Mouse (Mus musculus): ENCODE results near the gene Spata6. TPM values are rescaled to one million over a fixed set of nuclear protein-coding genes. Genes with fewer than 3 reads are reported as not detected.

Gene Spata6
- polyA plus RNA-seq, 1 experiment from 2014 or later, result 25.5 TPM

- no peaks in the 10 kb centered on the region for H3K9me3 ChIP-seq (replicated peaks; ENCODE audit: control insufficient read depth, low read length)
- H3K4me1 ChIP-seq (ENCODE audit: control insufficient read depth, insufficient read depth, low read length), result 0 out of 2 replicates have a peak, but pooled peaks cover 3% of the 10 kb centered on the region
- no peak overlapping the region for H3K27ac ChIP-seq (ENCODE audit: low read length)
- H3K27me3 ChIP-seq (ENCODE audit: control insufficient read depth, insufficient read depth, low read length), result no peaks in the 10 kb centered on the region
- H3K4me2 ChIP-seq (ENCODE audit: low read depth, low read length), result peak overlapping the region; percentile 53
- 4% methylated on average over 9 of the region's 9 CpGs for WGBS
- H3K36me3 ChIP-seq (ENCODE audit: control insufficient read depth, insufficient read depth, low read length), result no peaks in the 10 kb centered on the region
- ATAC-seq (ENCODE audit: insufficient read depth, low FRiP score), result peak; percentile 78
- H3K9ac ChIP-seq (ENCODE audit: low read length), result peak overlapping the region; percentile 46; the same call in 1 of the 2 replicates
- no peak overlapping the region; the same call in 1 of the 2 replicates for H3K4me3 ChIP-seq (replicated peaks; ENCODE audit: low read length)
Observed at GRCm38 (mm10) chr4:111686951-111687350, 32.8 kb upstream of the Spata6 start.

- Histone ChIP-seq H3K4me2 (ENCODE audit: low read depth, low read length) (peak overlapping the region; percentile 53), H3K9ac (ENCODE audit: low read length) (peak overlapping the region; percentile 48; the same call in 1 of the 2 replicates), H3K36me3 (ENCODE audit: control insufficient read depth, insufficient read depth, low read length) (no peaks in the 10 kb centered on the region), H3K4me1 (ENCODE audit: control insufficient read depth, insufficient read depth, low read length) (0 out of 2 replicates have a peak, but pooled peaks cover 3% of the 10 kb centered on the region), H3K27me3 (ENCODE audit: control insufficient read depth, insufficient read depth, low read length) (no peaks in the 10 kb centered on the region), H3K9me3 (replicated peaks; ENCODE audit: control insufficient read depth, low read length) (no peaks in the 10 kb centered on the region), H3K27ac (ENCODE audit: low read length) (peak overlapping the region; percentile 14; the same call in 1 of the 2 replicates), H3K4me3 (replicated peaks; ENCODE audit: low read length) (peak overlapping the region; percentile 34)
- 13% methylated on average over 6 of the region's 6 CpGs for WGBS
- peak; percentile 67; the same call in 1 of the 2 replicates for ATAC-seq (ENCODE audit: insufficient read depth, low FRiP score)
Observed at GRCm38 (mm10) chr4:111687613-111688012, 32.2 kb upstream of the Spata6 start.

- 50% methylated on average over 5 of the region's 5 CpGs for WGBS
- Histone ChIP-seq H3K27ac (ENCODE audit: low read length) (0 out of 2 replicates have a peak overlapping the region, but pooled peaks have one; percentile 7), H3K27me3 (ENCODE audit: control insufficient read depth, insufficient read depth, low read length) (no peaks in the 10 kb centered on the region), H3K9ac (ENCODE audit: low read length) (no peak overlapping the region), H3K4me3 (replicated peaks; ENCODE audit: low read length) (no peak overlapping the region), H3K9me3 (replicated peaks; ENCODE audit: control insufficient read depth, low read length) (no peaks in the 10 kb centered on the region), H3K36me3 (ENCODE audit: control insufficient read depth, insufficient read depth, low read length) (no peaks in the 10 kb centered on the region), H3K4me2 (ENCODE audit: low read depth, low read length) (no peak overlapping the region), H3K4me1 (ENCODE audit: control insufficient read depth, insufficient read depth, low read length) (no peaks in the 10 kb centered on the region)
- peak; percentile 57; the same call in 1 of the 2 replicates for ATAC-seq (ENCODE audit: insufficient read depth, low FRiP score)
Observed at GRCm38 (mm10) chr4:111691057-111691543, 28.7 kb upstream of the Spata6 start.

GRCm38 (mm10) chr4:111701381-111701780 lies 18.4 kb upstream of the Spata6 start:
- Histone ChIP-seq H3K9me3 (replicated peaks; ENCODE audit: control insufficient read depth, low read length) (no peaks in the 10 kb centered on the region), H3K36me3 (ENCODE audit: control insufficient read depth, insufficient read depth, low read length) (no peaks in the 10 kb centered on the region), H3K9ac (ENCODE audit: low read length) (no peak overlapping the region), H3K27ac (ENCODE audit: low read length) (no peak overlapping the region), H3K4me2 (ENCODE audit: low read depth, low read length) (no peak overlapping the region), H3K4me1 (ENCODE audit: control insufficient read depth, insufficient read depth, low read length) (no peaks in the 10 kb centered on the region), H3K4me3 (replicated peaks; ENCODE audit: low read length) (no peak overlapping the region), H3K27me3 (ENCODE audit: control insufficient read depth, insufficient read depth, low read length) (no peaks in the 10 kb centered on the region)
- ATAC-seq (ENCODE audit: insufficient read depth, low FRiP score), result no peak
- WGBS, result 64% methylated on average over 1 of the region's 1 CpGs

- no peak overlapping the region for H3K4me2 ChIP-seq (ENCODE audit: low read depth, low read length)
- ATAC-seq (ENCODE audit: insufficient read depth, low FRiP score), result no peak
- no peak overlapping the region for H3K4me3 ChIP-seq (replicated peaks; ENCODE audit: low read length)
- no peaks in the 10 kb centered on the region for H3K27me3 ChIP-seq (ENCODE audit: control insufficient read depth, insufficient read depth, low read length)
- H3K9me3 ChIP-seq (replicated peaks; ENCODE audit: control insufficient read depth, low read length), result no peaks in the 10 kb centered on the region
- no peak overlapping the region for H3K9ac ChIP-seq (ENCODE audit: low read length)
- 76% methylated on average over 2 of the region's 2 CpGs for WGBS
- H3K27ac ChIP-seq (ENCODE audit: low read length), result no peak overlapping the region
- no peaks in the 10 kb centered on the region for H3K36me3 ChIP-seq (ENCODE audit: control insufficient read depth, insufficient read depth, low read length)
- H3K4me1 ChIP-seq (ENCODE audit: control insufficient read depth, insufficient read depth, low read length), result no peaks in the 10 kb centered on the region
Observed at GRCm38 (mm10) chr4:111704126-111704525, 15.7 kb upstream of the Spata6 start.

GRCm38 (mm10) chr4:111704975-111705374 lies 14.8 kb upstream of the Spata6 start:
- ATAC-seq (ENCODE audit: insufficient read depth, low FRiP score), result no peak
- WGBS, result 27% methylated on average over 3 of the region's 3 CpGs
- no peaks in the 10 kb centered on the region for H3K9me3 ChIP-seq (replicated peaks; ENCODE audit: control insufficient read depth, low read length)
- no peaks in the 10 kb centered on the region for H3K27me3 ChIP-seq (ENCODE audit: control insufficient read depth, insufficient read depth, low read length)
- H3K4me3 ChIP-seq (replicated peaks; ENCODE audit: low read length), result no peak overlapping the region
- no peak overlapping the region for H3K4me2 ChIP-seq (ENCODE audit: low read depth, low read length)
- H3K9ac ChIP-seq (ENCODE audit: low read length), result no peak overlapping the region
- no peak overlapping the region for H3K27ac ChIP-seq (ENCODE audit: low read length)
- H3K4me1 ChIP-seq (ENCODE audit: control insufficient read depth, insufficient read depth, low read length), result no peaks in the 10 kb centered on the region
- H3K36me3 ChIP-seq (ENCODE audit: control insufficient read depth, insufficient read depth, low read length), result no peaks in the 10 kb centered on the region

- Histone ChIP-seq H3K4me2 (ENCODE audit: low read depth, low read length) (peak overlapping the region; percentile 75), H3K27ac (ENCODE audit: low read length) (peak overlapping the region; percentile 44; the same call in 1 of the 2 replicates)
Observed at GRCm38 (mm10) chr4:111719296-111719695, 488 bp upstream of the Spata6 start.

GRCm38 (mm10) chr4:111720662-111721003 lies 849 bp downstream of the Spata6 start:
- Histone ChIP-seq H3K4me3 (replicated peaks; ENCODE audit: low read length) (peak overlapping the region; percentile 83), H3K27ac (ENCODE audit: low read length) (peak overlapping the region; percentile 80), H3K9me3 (replicated peaks; ENCODE audit: control insufficient read depth, low read length) (no peaks in the 10 kb centered on the region), H3K27me3 (ENCODE audit: control insufficient read depth, insufficient read depth, low read length) (no peaks in the 10 kb centered on the region), H3K36me3 (ENCODE audit: control insufficient read depth, insufficient read depth, low read length) (no peaks in the 10 kb centered on the region), H3K4me1 (ENCODE audit: control insufficient read depth, insufficient read depth, low read length) (peaks cover 8% of the 10 kb centered on the region; the same call in 1 of the 2 replicates), H3K4me2 (ENCODE audit: low read depth, low read length) (peak overlapping the region; percentile 75), H3K9ac (ENCODE audit: low read length) (peak overlapping the region; percentile 85)
- peak; percentile 1; the same call in 1 of the 2 replicates for ATAC-seq (ENCODE audit: insufficient read depth, low FRiP score)
- 18% methylated on average over 2 of the region's 2 CpGs for WGBS

More at GRCm38 (mm10) chr4:111719296-111719695, 488 bp upstream of the Spata6 start:
- Histone ChIP-seq H3K9me3 (replicated peaks; ENCODE audit: control insufficient read depth, low read length) (no peaks in the 10 kb centered on the region), H3K36me3 (ENCODE audit: control insufficient read depth, insufficient read depth, low read length) (no peaks in the 10 kb centered on the region), H3K4me3 (replicated peaks; ENCODE audit: low read length) (peak overlapping the region; percentile 83), H3K4me1 (ENCODE audit: control insufficient read depth, insufficient read depth, low read length) (peaks cover 8% of the 10 kb centered on the region; the same call in 1 of the 2 replicates), H3K27me3 (ENCODE audit: control insufficient read depth, insufficient read depth, low read length) (no peaks in the 10 kb centered on the region), H3K9ac (ENCODE audit: low read length) (no peak overlapping the region)
- ATAC-seq (ENCODE audit: insufficient read depth, low FRiP score), result no peak
- 61% methylated on average over 4 of the region's 4 CpGs for WGBS

- Histone ChIP-seq H3K4me2 (ENCODE audit: low read depth, low read length) (peak overlapping the region; percentile 75), H3K27ac (ENCODE audit: low read length) (peak overlapping the region; percentile 80), H3K4me1 (ENCODE audit: control insufficient read depth, insufficient read depth, low read length) (peaks cover 8% of the 10 kb centered on the region; the same call in 1 of the 2 replicates), H3K36me3 (ENCODE audit: control insufficient read depth, insufficient read depth, low read length) (no peaks in the 10 kb centered on the region), H3K9ac (ENCODE audit: low read length) (peak overlapping the region; percentile 85), H3K27me3 (ENCODE audit: control insufficient read depth, insufficient read depth, low read length) (no peaks in the 10 kb centered on the region), H3K4me3 (replicated peaks; ENCODE audit: low read length) (peak overlapping the region; percentile 83), H3K9me3 (replicated peaks; ENCODE audit: control insufficient read depth, low read length) (no peaks in the 10 kb centered on the region)
- no peak for ATAC-seq (ENCODE audit: insufficient read depth, low FRiP score)
- 18% methylated on average over 4 of the region's 4 CpGs for WGBS
Observed at GRCm38 (mm10) chr4:111721121-111721840, 1.5 kb downstream of the Spata6 start.

All from stomach, embryonic 16.5 days (tissue).